Mouse (Mus musculus) erythroblast, embryonic 14.5 days (primary cell): ENCODE data around the gene Golgb1.

Source experiments
- GATA1 ChIP-seq: IDR thresholded peaks from 2 replicates; pipeline ENCODE4 v1.6.1; 2012; ENCODE audit warnings: low read length, inconsistent platforms, mixed read lengths
- TAL1 ChIP-seq: IDR thresholded peaks from 3 replicates; pipeline ENCODE4 v1.6.1; 2012; ENCODE audit warnings: low read length, inconsistent platforms, mixed read lengths

- TF ChIP-seq GATA1 = no peak
- no peak for TF ChIP-seq TAL1
Measured at GRCm38 (mm10) chr16:36874583-36875275, at the start of gene Golgb1, which contains the start of gene Eaf2.
